Mouse (Mus musculus): Measurements from ENCODE around the gene Akap11. TPM values are rescaled to one million over a fixed set of nuclear protein-coding genes. Genes with fewer than 3 reads are reported as not detected.

The Akap11 gene
- polyA plus RNA-seq, 2 experiments = 5.4 to 8.2 TPM

- Histone ChIP-seq H3K36me3 (replicated peaks; ENCODE audit: control insufficient read depth, insufficient read depth, low read depth) (no peaks in the 10 kb centered on the region), H3K4me1 (replicated peaks; ENCODE audit: control insufficient read depth in 2 of 2, insufficient read depth in 2 of 2, low read length in 1 of 2) (peaks cover 10 to 31% of the 10 kb centered on the region in 2 experiments), H3K4me2 (ENCODE audit: low read depth) (no peak overlapping the region), H3K9me3 (ENCODE audit: control insufficient read depth, low read length) (no peaks in the 10 kb centered on the region), H3K9ac (replicated peaks) (no peak overlapping the region), H3K27me3 (ENCODE audit: control insufficient read depth, insufficient read depth, low read length) (no peaks in the 10 kb centered on the region), H3K4me3 (ENCODE audit: insufficient read depth in 1 of 2, low read depth in 2 of 2, low read length in 2 of 2) (no peak overlapping the region), H3K27ac (no peak overlapping the region)
- DNase-seq (ENCODE audit: low read depth in 3 of 3, low spot score in 3 of 3) (no peak), ATAC-seq (ENCODE audit: insufficient read depth) (no peak)
- TF ChIP-seq EP300 (IDR thresholded peaks at IDR 0.05; ENCODE audit: low read depth) (no peak), CTCF (IDR thresholded peaks at IDR 0.05; ENCODE audit: low read depth) (no peak)
- WGBS (ENCODE audit: insufficient replicate concordance) = 73% methylated on average over 3 of the region's 3 CpGs
Measured at GRCm38 (mm10) chr14:78530256-78530655, 6.4 kb downstream of the Akap11 start.

- H3K27ac ChIP-seq = no peak overlapping the region
- ATAC-seq (ENCODE audit: insufficient read depth) = no peak
- TF ChIP-seq CTCF (IDR thresholded peaks at IDR 0.05; ENCODE audit: low read depth) (no peak), EP300 (IDR thresholded peaks at IDR 0.05; ENCODE audit: low read depth) (no peak)
- H3K4me3 ChIP-seq (ENCODE audit: insufficient read depth in 1 of 2, low read depth in 2 of 2, low read length in 2 of 2) = no peak overlapping the region
- H3K4me2 ChIP-seq (ENCODE audit: low read depth) = peak overlapping the region; percentile 28
- no peaks in the 10 kb centered on the region for H3K36me3 ChIP-seq (replicated peaks; ENCODE audit: control insufficient read depth, insufficient read depth, low read depth)
- DNase-seq (ENCODE audit: low read depth in 3 of 3, low spot score in 3 of 3) = no peak
- H3K9ac ChIP-seq (replicated peaks) = no peak overlapping the region
- H3K27me3 ChIP-seq (ENCODE audit: control insufficient read depth, insufficient read depth, low read length) = no peaks in the 10 kb centered on the region
- 61% methylated on average over 8 of the region's 8 CpGs for WGBS (ENCODE audit: insufficient replicate concordance)
- no peaks in the 10 kb centered on the region for H3K9me3 ChIP-seq (ENCODE audit: control insufficient read depth, low read length)
- H3K4me1 ChIP-seq (replicated peaks; ENCODE audit: control insufficient read depth in 2 of 2, insufficient read depth in 2 of 2, low read length in 1 of 2) = peaks cover 10 to 29% of the 10 kb centered on the region in 2 experiments
Measured at GRCm38 (mm10) chr14:78528461-78529425, 7.9 kb downstream of the Akap11 start.

GRCm38 (mm10) chr14:78526907-78527306 lies 9.7 kb downstream of the Akap11 start:
- no peak for TF ChIP-seq EP300 (IDR thresholded peaks at IDR 0.05; ENCODE audit: low read depth)
- H3K9ac ChIP-seq (replicated peaks) = no peak overlapping the region
- ATAC-seq (ENCODE audit: insufficient read depth) (no peak), DNase-seq (ENCODE audit: low read depth in 3 of 3, low spot score in 3 of 3) (no peak)
- 76% methylated on average over 6 of the region's 6 CpGs for WGBS (ENCODE audit: insufficient replicate concordance)
- H3K4me1 ChIP-seq (replicated peaks; ENCODE audit: control insufficient read depth in 2 of 2, insufficient read depth in 2 of 2, low read length in 1 of 2) = peaks cover 10 to 25% of the 10 kb centered on the region in 2 experiments
- H3K27ac ChIP-seq = no peak overlapping the region
- H3K4me2 ChIP-seq (ENCODE audit: low read depth) = no peak overlapping the region
- no peak overlapping the region for H3K4me3 ChIP-seq (ENCODE audit: insufficient read depth in 1 of 2, low read depth in 2 of 2, low read length in 2 of 2)
- H3K36me3 ChIP-seq (replicated peaks; ENCODE audit: control insufficient read depth, insufficient read depth, low read depth) = no peaks in the 10 kb centered on the region
- no peaks in the 10 kb centered on the region for H3K27me3 ChIP-seq (ENCODE audit: control insufficient read depth, insufficient read depth, low read length)
- no peaks in the 10 kb centered on the region for H3K9me3 ChIP-seq (ENCODE audit: control insufficient read depth, low read length)

GRCm38 (mm10) chr14:78526475-78526874 lies 10.1 kb downstream of the Akap11 start:
- ATAC-seq (ENCODE audit: insufficient read depth) (no peak), DNase-seq (ENCODE audit: low read depth in 3 of 3, low spot score in 3 of 3) (no peak)
- Histone ChIP-seq H3K4me1 (replicated peaks; ENCODE audit: control insufficient read depth in 2 of 2, insufficient read depth in 2 of 2, low read length in 1 of 2) (peaks cover 10 to 21% of the 10 kb centered on the region in 2 experiments), H3K27me3 (ENCODE audit: control insufficient read depth, insufficient read depth, low read length) (no peaks in the 10 kb centered on the region), H3K4me2 (ENCODE audit: low read depth) (no peak overlapping the region), H3K36me3 (replicated peaks; ENCODE audit: control insufficient read depth, insufficient read depth, low read depth) (no peaks in the 10 kb centered on the region; the same call in 1 of the 2 replicates), H3K4me3 (ENCODE audit: insufficient read depth in 1 of 2, low read depth in 2 of 2, low read length in 2 of 2) (no peak overlapping the region), H3K9ac (replicated peaks) (no peak overlapping the region), H3K27ac (no peak overlapping the region), H3K9me3 (ENCODE audit: control insufficient read depth, low read length) (no peaks in the 10 kb centered on the region)
- TF ChIP-seq EP300 (IDR thresholded peaks at IDR 0.05; ENCODE audit: low read depth) (no peak), CTCF (IDR thresholded peaks at IDR 0.05; ENCODE audit: low read depth) (no peak)
- 71% methylated on average over 3 of the region's 3 CpGs for WGBS (ENCODE audit: insufficient replicate concordance)

All from liver, embryonic 14.5 days (tissue).